Mouse (Mus musculus) heart, embryonic 12.5 days (tissue): ENCODE measurements at regions not wholly inside any gene's neighbourhood (a gene's known extent, or its start where the extent isn't known, plus 50 kb on each side); places are given as distances from the start of the nearest gene placed in this dataset.

Experiments used
- ATAC-seq: fragments of 200-750 bp; cut with Nextera tagmentation; 2 replicates; pipeline ENCODE4 v1.8.0; 2017; ENCODE audit warnings: moderate TSS enrichment, moderate library complexity; ENCODE audit not compliant: insufficient number of reproducible peaks, low FRiP score
- H3K27ac ChIP-seq: fragments of 300-500 bp; sonication (generic); 2 replicates; pipeline ENCODE4 v1.5.1; 2016; ENCODE audit warnings: mild to moderate bottlenecking, moderate library complexity; ENCODE audit not compliant: poor library complexity, severe bottlenecking
- H3K27me3 ChIP-seq: fragments of 300-500 bp; sonication (generic); replicated peaks from 2 replicates; pipeline ENCODE4 v1.6.1; 2016; ENCODE audit warnings: mild to moderate bottlenecking, moderate library complexity
- H3K36me3 ChIP-seq: fragments of 300-500 bp; sonication (generic); 2 replicates; pipeline ENCODE4 v1.6.1; 2016; ENCODE audit warnings: mild to moderate bottlenecking, moderate library complexity
- H3K4me1 ChIP-seq: fragments of 300-500 bp; sonication (generic); replicated peaks from 2 replicates; pipeline ENCODE4 v1.6.1; 2016; ENCODE audit warnings: mild to moderate bottlenecking
- H3K4me2 ChIP-seq: fragments of 300-500 bp; sonication (generic); 2 replicates; pipeline ENCODE4 v1.6.1; 2016; ENCODE audit warnings: mild to moderate bottlenecking, moderate library complexity
- H3K4me3 ChIP-seq: fragments of 300-500 bp; sonication (generic); 2 replicates; pipeline ENCODE4 v1.5.1; 2016; ENCODE audit warnings: mild to moderate bottlenecking
- H3K9ac ChIP-seq: fragments of 300-500 bp; sonication (generic); 2 replicates; pipeline ENCODE4 v1.6.1; 2016; ENCODE audit warnings: mild to moderate bottlenecking, moderate library complexity
- H3K9me3 ChIP-seq: fragments of 300-500 bp; sonication (generic); replicated peaks from 2 replicates; pipeline ENCODE4 v1.6.1; 2016; ENCODE audit warnings: mild to moderate bottlenecking, moderate library complexity
- WGBS: fragments of 180-500 bp; shearing (Covaris S2); methylation state at CpG from one replicate; pipeline ENCODE4 v1.1.7; 2016; 5-methylcytosine and 5-hydroxymethylcytosine counted together

DNA sequence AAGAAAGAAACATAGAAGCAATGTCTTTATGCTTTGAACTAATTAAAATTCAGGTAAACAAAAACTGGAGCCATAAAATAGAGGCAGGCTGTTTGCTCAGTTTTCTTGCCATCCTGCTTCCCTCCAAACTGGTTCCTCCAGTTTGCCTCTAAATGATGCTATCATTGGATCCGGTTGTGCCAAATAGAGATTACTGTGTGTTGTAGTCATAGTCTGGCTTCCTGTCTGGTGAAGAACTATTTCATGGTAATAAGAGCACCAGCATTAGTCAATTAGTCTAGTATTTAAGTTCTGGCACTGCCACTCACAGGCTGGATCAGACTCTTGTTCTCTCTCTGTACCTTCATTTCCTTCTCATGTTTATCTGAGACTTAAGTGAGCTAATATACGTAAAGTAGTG lies 141.9 kb upstream of the Rasa1 start:
- 75% methylated on average over 2 of the region's 2 CpGs for WGBS
- Histone ChIP-seq H3K9me3 (no peaks in the 10 kb centered on the region), H3K4me2 (no peak overlapping the region), H3K36me3 (no peaks in the 10 kb centered on the region), H3K4me3 (no peak overlapping the region), H3K9ac (no peak overlapping the region), H3K27ac (no peak overlapping the region), H3K4me1 (no peaks in the 10 kb centered on the region), H3K27me3 (no peaks in the 10 kb centered on the region)
- no peak for ATAC-seq

DNA sequence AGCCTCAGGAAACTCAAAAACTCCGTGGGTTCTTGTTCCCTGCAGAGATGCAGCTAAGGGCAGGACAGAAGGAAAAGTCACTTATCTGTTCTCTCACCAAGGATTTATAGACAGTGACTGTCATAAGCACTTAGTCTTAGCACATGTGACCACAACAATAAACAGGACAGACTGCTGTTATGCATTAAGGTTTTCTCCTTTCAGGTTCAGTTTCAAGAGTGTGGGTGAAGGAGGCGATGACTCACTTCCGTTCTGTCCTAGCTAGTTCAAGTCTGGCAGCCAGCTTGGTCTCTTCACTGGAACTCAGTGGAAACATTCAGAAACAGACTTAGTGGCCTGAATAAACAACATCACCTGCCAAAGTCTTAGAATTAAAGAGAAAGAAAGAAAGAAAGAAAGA lies 141.1 kb upstream of the Rasa1 start:
- Histone ChIP-seq H3K4me2 (no peak overlapping the region), H3K27me3 (no peaks in the 10 kb centered on the region), H3K4me1 (no peaks in the 10 kb centered on the region), H3K9me3 (no peaks in the 10 kb centered on the region), H3K27ac (no peak overlapping the region), H3K36me3 (no peaks in the 10 kb centered on the region), H3K4me3 (no peak overlapping the region), H3K9ac (no peak overlapping the region)
- 64% methylated on average over 3 of the region's 3 CpGs for WGBS
- no peak for ATAC-seq

DNA sequence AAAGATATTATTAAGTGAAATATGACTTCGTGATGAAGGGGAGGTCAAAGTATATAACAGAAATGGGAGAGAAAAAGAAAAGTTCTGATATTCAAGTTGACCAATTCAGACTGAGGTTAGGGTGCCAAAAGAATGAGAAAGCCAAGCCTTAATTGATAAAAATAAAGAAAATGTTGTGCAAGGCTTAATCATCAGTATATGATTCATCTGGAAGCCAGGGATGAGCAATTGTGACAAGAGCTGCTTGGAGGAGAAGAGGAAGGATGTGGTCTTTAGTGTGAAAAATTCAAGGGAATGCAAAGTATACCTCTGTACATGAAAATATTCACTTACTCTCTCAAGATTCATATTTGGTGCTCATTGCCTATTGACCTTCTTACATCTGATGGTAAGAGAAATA lies 129.7 kb upstream of the Rasa1 start:
- H3K27me3 ChIP-seq: no peaks in the 10 kb centered on the region
- no peak overlapping the region for H3K27ac ChIP-seq
- H3K9me3 ChIP-seq: no peaks in the 10 kb centered on the region; the same call in 1 of the 2 replicates
- H3K9ac ChIP-seq: no peak overlapping the region
- H3K4me1 ChIP-seq: no peaks in the 10 kb centered on the region
- H3K4me2 ChIP-seq: no peak overlapping the region
- ATAC-seq: no peak
- H3K4me3 ChIP-seq: no peak overlapping the region
- WGBS: 68% methylated on average over 1 of the region's 1 CpGs
- no peaks in the 10 kb centered on the region for H3K36me3 ChIP-seq

DNA sequence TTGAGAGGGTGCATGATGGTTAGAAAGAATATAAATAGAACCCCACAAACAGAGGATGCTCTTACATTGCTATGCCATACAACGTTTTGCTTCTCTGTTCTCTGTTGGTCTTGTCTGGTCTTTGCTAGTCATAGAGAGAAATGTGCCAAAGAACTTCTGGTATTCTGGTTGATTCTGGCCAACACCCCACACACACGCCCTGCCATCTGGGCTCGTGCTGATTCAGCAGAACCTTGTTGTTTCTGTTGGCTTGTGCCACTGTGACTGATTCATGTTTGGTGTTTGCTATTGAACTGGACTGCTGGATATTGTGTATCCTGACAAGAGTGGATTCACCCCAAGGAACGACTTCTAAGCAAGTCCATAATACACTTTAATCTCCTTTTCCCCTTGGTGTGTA lies 126.0 kb upstream of the Rasa1 start:
- no peaks in the 10 kb centered on the region for H3K27me3 ChIP-seq
- ATAC-seq: no peak
- H3K9me3 ChIP-seq: no peaks in the 10 kb centered on the region
- no peak overlapping the region for H3K4me2 ChIP-seq
- no peak overlapping the region for H3K4me3 ChIP-seq
- 81% methylated on average over 4 of the region's 4 CpGs for WGBS
- H3K9ac ChIP-seq: no peak overlapping the region
- H3K36me3 ChIP-seq: no peaks in the 10 kb centered on the region
- no peak overlapping the region for H3K27ac ChIP-seq
- H3K4me1 ChIP-seq: no peaks in the 10 kb centered on the region

DNA sequence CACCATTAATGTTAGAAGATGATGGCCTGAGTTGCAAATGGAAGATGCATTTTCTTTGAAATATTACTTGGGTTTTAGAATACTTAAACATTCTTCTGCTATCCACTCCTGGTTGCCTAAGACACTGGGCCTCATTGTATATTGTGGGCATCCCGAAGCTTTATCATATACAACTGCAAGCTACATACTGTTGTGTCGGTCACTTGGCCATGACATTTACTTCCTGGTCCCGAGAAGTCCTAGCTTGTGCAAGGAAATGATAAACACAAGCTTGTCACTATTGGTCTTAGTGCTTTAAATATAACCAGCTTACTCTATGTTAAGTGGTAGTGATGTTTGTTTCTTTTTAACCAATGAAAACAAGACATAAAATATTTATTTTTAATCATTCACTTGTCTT lies 122.4 kb upstream of the Rasa1 start:
- H3K4me1 ChIP-seq: no peaks in the 10 kb centered on the region
- H3K4me2 ChIP-seq: no peak overlapping the region
- H3K27me3 ChIP-seq: no peaks in the 10 kb centered on the region
- WGBS: 52% methylated on average over 3 of the region's 3 CpGs
- no peak overlapping the region for H3K27ac ChIP-seq
- H3K36me3 ChIP-seq: no peaks in the 10 kb centered on the region
- H3K4me3 ChIP-seq: no peak overlapping the region
- ATAC-seq: no peak
- no peak overlapping the region for H3K9ac ChIP-seq
- H3K9me3 ChIP-seq: no peaks in the 10 kb centered on the region

DNA sequence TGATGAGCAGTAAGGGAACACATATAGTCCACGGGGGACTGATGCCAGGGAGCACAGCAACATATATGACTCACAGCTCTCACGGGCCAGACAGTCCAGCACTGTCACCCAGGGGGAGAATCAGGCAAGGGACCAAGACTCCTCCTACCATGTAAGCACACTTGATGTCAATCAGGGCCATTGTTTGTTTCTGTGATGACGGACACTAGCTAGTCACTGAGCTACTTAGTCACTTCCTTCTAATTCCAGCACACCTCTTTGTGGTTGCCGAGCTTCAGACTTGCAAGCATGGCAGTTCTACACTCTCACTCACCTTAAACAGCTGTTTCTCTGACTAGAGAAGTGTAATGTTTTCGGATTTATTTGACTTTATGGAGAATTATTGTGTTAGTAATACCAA lies 109.9 kb upstream of the Rasa1 start:
- no peak for ATAC-seq
- 58% methylated on average over 5 of the region's 5 CpGs for WGBS
- no peaks in the 10 kb centered on the region for H3K9me3 ChIP-seq

DNA sequence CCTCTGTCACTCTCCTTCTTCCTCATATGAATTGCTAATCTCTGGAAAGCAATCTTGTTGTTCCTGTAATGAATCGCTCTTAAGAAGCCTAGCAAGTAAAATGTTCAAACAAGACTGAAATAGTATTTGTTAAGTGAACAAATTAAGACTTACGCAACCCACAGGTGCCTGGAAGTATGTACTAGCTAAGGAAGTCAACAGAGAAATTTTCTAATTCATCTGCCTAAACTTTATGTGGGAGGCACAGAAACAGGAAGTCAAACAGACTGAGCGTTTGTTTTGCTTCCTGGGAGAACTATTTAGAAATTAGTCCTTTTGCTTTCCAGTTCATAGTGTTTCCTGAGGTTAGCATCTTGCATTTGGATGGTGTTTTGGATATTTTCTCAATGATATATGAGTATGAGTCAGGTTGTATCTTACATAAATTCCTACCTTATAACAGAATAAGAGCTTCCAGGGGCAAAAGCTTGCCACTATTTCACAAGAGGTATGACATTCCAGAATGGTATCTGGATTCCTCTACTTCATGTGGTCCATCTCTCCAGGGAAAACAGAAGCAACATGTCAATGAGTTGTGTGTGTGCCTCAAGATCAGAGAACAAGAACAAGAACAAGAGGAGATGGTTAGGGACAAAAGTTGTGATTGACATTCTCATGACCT lies 87.5 kb upstream of the Rasa1 start:
- Histone ChIP-seq H3K4me3 (no peak overlapping the region), H3K4me1 (no peaks in the 10 kb centered on the region), H3K27ac (no peak overlapping the region), H3K9me3 (no peaks in the 10 kb centered on the region), H3K36me3 (no peaks in the 10 kb centered on the region), H3K4me2 (no peak overlapping the region), H3K27me3 (no peaks in the 10 kb centered on the region), H3K9ac (no peak overlapping the region)
- WGBS: 74% methylated on average over 3 of the region's 3 CpGs
- no peak for ATAC-seq

More for the DNA sequence above, 109.9 kb upstream of the Rasa1 start:
- Histone ChIP-seq H3K36me3 (no peaks in the 10 kb centered on the region), H3K4me3 (no peak overlapping the region), H3K4me2 (no peak overlapping the region), H3K27ac (no peak overlapping the region), H3K27me3 (no peaks in the 10 kb centered on the region), H3K4me1 (no peaks in the 10 kb centered on the region), H3K9ac (no peak overlapping the region)

DNA sequence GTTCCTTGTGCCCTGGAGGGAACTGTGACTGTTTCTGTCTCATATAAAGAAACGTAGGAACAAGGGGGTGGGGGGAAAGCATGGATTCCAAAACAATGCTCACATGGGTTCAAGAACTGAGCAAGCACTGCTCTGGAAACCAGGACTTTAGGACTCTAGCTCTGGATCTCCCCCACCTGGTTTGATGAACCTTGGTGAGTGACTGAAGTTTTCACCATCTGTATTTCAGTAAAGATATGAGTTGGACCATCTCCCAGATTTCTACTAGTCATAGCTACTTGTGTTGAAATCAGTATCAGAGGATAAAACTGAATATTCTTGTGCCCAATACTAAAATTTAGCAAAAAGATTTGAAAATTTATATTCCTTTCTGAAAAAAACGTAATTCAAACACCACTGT lies 70.7 kb upstream of the Rasa1 start:
- H3K27me3 ChIP-seq: no peaks in the 10 kb centered on the region
- H3K36me3 ChIP-seq: no peaks in the 10 kb centered on the region
- no peak overlapping the region for H3K9ac ChIP-seq
- H3K27ac ChIP-seq: no peak overlapping the region
- WGBS: 71% methylated on average over 2 of the region's 2 CpGs
- no peak overlapping the region for H3K4me3 ChIP-seq
- H3K9me3 ChIP-seq: no peaks in the 10 kb centered on the region
- no peak for ATAC-seq
- no peak overlapping the region for H3K4me2 ChIP-seq
- H3K4me1 ChIP-seq: no peaks in the 10 kb centered on the region

DNA sequence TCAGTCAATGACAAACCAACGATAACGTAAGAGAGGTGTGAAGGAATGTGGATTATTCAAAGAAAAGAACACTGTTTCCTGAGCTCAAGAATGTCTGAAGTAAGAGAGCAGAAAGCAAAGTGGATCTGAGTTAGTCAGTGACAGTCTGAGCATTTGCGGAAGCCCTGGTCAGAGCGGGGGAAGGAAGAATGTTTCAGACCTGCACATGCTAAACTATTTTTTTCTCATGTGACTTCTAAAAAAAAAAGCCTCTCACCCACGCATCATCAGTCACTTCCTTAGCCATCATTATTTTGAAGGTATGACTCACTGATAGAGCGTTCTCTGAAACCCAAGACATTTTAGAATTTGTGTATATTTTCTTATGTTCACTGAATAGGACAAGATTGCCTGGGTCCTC lies 70.2 kb upstream of the Rasa1 start:
- Histone ChIP-seq H3K4me2 (no peak overlapping the region), H3K9ac (no peak overlapping the region), H3K27ac (no peak overlapping the region), H3K9me3 (no peaks in the 10 kb centered on the region), H3K4me3 (no peak overlapping the region), H3K36me3 (no peaks in the 10 kb centered on the region), H3K4me1 (no peaks in the 10 kb centered on the region), H3K27me3 (no peaks in the 10 kb centered on the region)
- 68% methylated on average over 6 of the region's 6 CpGs for WGBS
- ATAC-seq: no peak

DNA sequence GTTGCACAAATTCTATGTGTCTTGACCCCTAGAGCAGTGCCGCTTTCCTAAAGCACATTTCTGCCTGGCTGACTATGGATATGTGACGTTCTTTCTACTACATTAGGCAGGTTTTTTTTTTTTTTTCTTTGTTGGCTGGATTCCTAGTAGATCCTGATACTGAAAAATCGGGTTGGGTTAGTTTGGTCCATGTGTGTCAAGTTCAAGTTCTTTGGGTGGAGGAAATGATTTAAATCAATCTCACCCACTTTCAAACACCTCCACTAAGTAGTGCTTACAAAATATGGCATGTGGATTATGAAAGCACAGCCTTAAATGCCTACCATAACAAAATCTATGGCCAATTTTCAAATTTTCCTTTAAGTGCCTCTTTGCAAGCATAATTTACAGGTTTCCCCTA lies 63.1 kb upstream of the Rasa1 start:
- no peaks in the 10 kb centered on the region for H3K9me3 ChIP-seq
- 65% methylated on average over 3 of the region's 3 CpGs for WGBS
- H3K36me3 ChIP-seq: no peaks in the 10 kb centered on the region
- H3K4me3 ChIP-seq: no peak overlapping the region
- H3K4me1 ChIP-seq: no peaks in the 10 kb centered on the region
- ATAC-seq: no peak
- no peak overlapping the region for H3K9ac ChIP-seq
- H3K27me3 ChIP-seq: no peaks in the 10 kb centered on the region
- no peak overlapping the region for H3K27ac ChIP-seq
- no peak overlapping the region for H3K4me2 ChIP-seq
